Mouse (Mus musculus): ENCODE measurements around the gene Selenov. TPM values are rescaled to one million over a fixed set of nuclear protein-coding genes. Genes with fewer than 3 reads are reported as not detected.

The Selenov gene
- polyA plus RNA-seq, 1 experiment from 2014 or later = not detected

Other genes with a start within 250 kb of the Selenov start
- gene Psmc4, start 241.1 kb downstream of the Selenov start, polyA plus RNA-seq (2015; fragmentation: Nextera tagmentation; extraction: Ambion mirVana) = 384 and 400 TPM in 2 replicates
- gene Fcgbp, start 219.9 kb downstream of the Selenov start, polyA plus RNA-seq (2015; fragmentation: Nextera tagmentation; extraction: Ambion mirVana) = 11.8 and 13.9 TPM in 2 replicates
- gene 9530053A07Rik, start 161.7 kb downstream of the Selenov start, polyA plus RNA-seq (2015; fragmentation: Nextera tagmentation; extraction: Ambion mirVana) = 0.22 and 0.40 TPM in 2 replicates
- 147 and 150 TPM in 2 replicates for gene Fbl, start 121.5 kb downstream of the Selenov start, polyA plus RNA-seq (2015; fragmentation: Nextera tagmentation; extraction: Ambion mirVana)
- 11.5 and 12.4 TPM in 2 replicates for gene Dyrk1b, start 111.7 kb downstream of the Selenov start, polyA plus RNA-seq (2015; fragmentation: Nextera tagmentation; extraction: Ambion mirVana)
- gene Eid2, start 23.3 kb downstream of the Selenov start, polyA plus RNA-seq (2015; fragmentation: Nextera tagmentation; extraction: Ambion mirVana) = 3.6 TPM in 2 replicates
- gene Eid2b, start 13.4 kb downstream of the Selenov start, polyA plus RNA-seq (2015; fragmentation: Nextera tagmentation; extraction: Ambion mirVana) = 7.5 and 8.5 TPM in 2 replicates
- 0.33 and 0.51 TPM in 2 replicates for gene Dll3, start 11.1 kb upstream of the Selenov start, polyA plus RNA-seq (2015; fragmentation: Nextera tagmentation; extraction: Ambion mirVana)
- gene Timm50, start 20.9 kb upstream of the Selenov start, polyA plus RNA-seq (2015; fragmentation: Nextera tagmentation; extraction: Ambion mirVana) = 116 and 125 TPM in 2 replicates
- 73.3 and 80.4 TPM in 2 replicates for gene Supt5, start 47.6 kb upstream of the Selenov start, polyA plus RNA-seq (2015; fragmentation: Nextera tagmentation; extraction: Ambion mirVana)
- 1,689 and 1,723 TPM in 2 replicates for gene Rps16, start 59.5 kb upstream of the Selenov start, polyA plus RNA-seq (2015; fragmentation: Nextera tagmentation; extraction: Ambion mirVana)
- gene Plekhg2, start 81.4 kb upstream of the Selenov start, polyA plus RNA-seq (2015; fragmentation: Nextera tagmentation; extraction: Ambion mirVana) = 35.4 and 49.6 TPM in 2 replicates
- 70.6 and 72.0 TPM in 2 replicates for gene Zfp36, start 89.1 kb upstream of the Selenov start, polyA plus RNA-seq (2015; fragmentation: Nextera tagmentation; extraction: Ambion mirVana)
- gene Med29, start 101.5 kb upstream of the Selenov start, polyA plus RNA-seq (2015; fragmentation: Nextera tagmentation; extraction: Ambion mirVana) = 42.0 and 42.5 TPM in 2 replicates
- 59.3 and 64.0 TPM in 2 replicates for gene Paf1, start 101.8 kb upstream of the Selenov start, polyA plus RNA-seq (2015; fragmentation: Nextera tagmentation; extraction: Ambion mirVana)
- 777 and 920 TPM in 2 replicates for gene Gmfg, start 146.3 kb upstream of the Selenov start, polyA plus RNA-seq (2015; fragmentation: Nextera tagmentation; extraction: Ambion mirVana)
- 0.86 and 1.1 TPM in 2 replicates for gene Lrfn1, start 160.8 kb upstream of the Selenov start, polyA plus RNA-seq (2015; fragmentation: Nextera tagmentation; extraction: Ambion mirVana)
- 0.30 TPM in 1 of 2 replicates, not detected in the other for gene Ifnl2, start 219.3 kb upstream of the Selenov start, polyA plus RNA-seq (2015; fragmentation: Nextera tagmentation; extraction: Ambion mirVana)
- gene Ifnl3, start 231.7 kb upstream of the Selenov start, polyA plus RNA-seq (2015; fragmentation: Nextera tagmentation; extraction: Ambion mirVana) = 0.26 and 0.34 TPM in 2 replicates
- gene Sycn, start 249.7 kb upstream of the Selenov start, polyA plus RNA-seq (2015; fragmentation: Nextera tagmentation; extraction: Ambion mirVana) = 0.27 and 1.1 TPM in 2 replicates

All from thymus, postnatal 0 days (tissue).